In the genomic region with DNA sequence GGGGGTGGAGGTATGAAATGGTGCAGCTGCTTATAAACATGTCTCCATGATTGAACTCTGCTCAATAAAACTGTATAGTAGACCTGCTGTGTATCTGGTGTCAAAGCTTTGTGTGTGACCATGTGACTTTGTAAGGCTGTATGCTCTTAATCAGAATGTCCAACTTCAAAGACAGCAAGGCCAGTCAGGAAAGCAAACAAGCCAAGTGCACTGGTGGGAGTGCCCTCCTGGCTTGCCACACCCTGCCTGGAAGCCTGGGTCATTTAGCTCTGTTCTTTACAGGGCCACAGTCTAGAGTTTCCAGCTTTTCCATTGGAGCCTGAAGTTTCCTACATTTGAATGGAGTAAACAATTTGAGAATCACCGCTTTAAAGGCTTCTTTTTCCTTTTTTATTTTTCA, we compare ENCODE assay signal across 27 mouse cellular contexts.
"Had no signal": no experiment of that assay in that cellular context is flagged by ENCODE, and none has a peak within 500 bp of the region (broad histone marks: within the 10 kb centered on the region; RNA-seq: fewer than 3 reads in every experiment).

No protein-coding gene starts in this region.

- H3K9me3 ChIP-seq: heart, embryonic 10.5 days; heart, embryonic 12.5 days; hindbrain, embryonic 10.5 days; hindbrain, embryonic 12.5 days; kidney, embryonic 15.5 days; limb, embryonic 10.5 days; limb, embryonic 12.5 days; liver, embryonic 13.5 days had no signal

- H3K4me1 ChIP-seq: hindbrain, embryonic 10.5 days; kidney, embryonic 15.5 days; limb, embryonic 10.5 days; limb, embryonic 12.5 days; liver, embryonic 13.5 days had no signal

- DNase-seq: forebrain, postnatal 0 days; gastrocnemius, adult 2 months; gastrocnemius, postnatal 10 days; gastrocnemius, postnatal 25 days; heart, adult 18-20 months; heart, postnatal 10 days; heart, postnatal 4 days; kidney, adult 18-20 months; kidney, adult 9 months; kidney, postnatal 14 days; kidney, postnatal 36 days; layer of hippocampus, adult 9-11 months; layer of hippocampus, postnatal 36 days; liver; liver, embryonic 13.5 days had no signal

- H3K4me3 ChIP-seq: gastrocnemius, adult 2 months; heart, embryonic 10.5 days; heart, embryonic 12.5 days; hindbrain, embryonic 10.5 days; hindbrain, embryonic 12.5 days; kidney, embryonic 15.5 days; limb, embryonic 10.5 days; limb, embryonic 12.5 days; liver, embryonic 13.5 days had no signal

- H3K27me3 ChIP-seq: heart, embryonic 12.5 days; hindbrain, embryonic 12.5 days; kidney, embryonic 15.5 days; limb, embryonic 12.5 days; liver, embryonic 13.5 days had no signal

- H3K36me3 ChIP-seq: heart, embryonic 10.5 days; heart, embryonic 12.5 days; hindbrain, embryonic 10.5 days; hindbrain, embryonic 12.5 days; kidney, embryonic 15.5 days; limb, embryonic 10.5 days; limb, embryonic 12.5 days; liver, embryonic 13.5 days had no signal

- H3K4me2 ChIP-seq: heart, embryonic 12.5 days; hindbrain, embryonic 12.5 days; hindbrain, embryonic 14.5 days; kidney, embryonic 15.5 days; limb, embryonic 12.5 days; liver, embryonic 11.5 days; liver, embryonic 13.5 days had no signal

- ATAC-seq: forebrain, postnatal 0 days; hindbrain, embryonic 16.5 days; inflammation-experienced regulatory T-cells, adult 6 months had no signal

- H3K27ac ChIP-seq: gastrocnemius, adult 2 months; heart, embryonic 10.5 days; hindbrain, embryonic 10.5 days; hindbrain, embryonic 12.5 days; hindbrain, embryonic 14.5 days; kidney, embryonic 15.5 days; kidney, postnatal 0 days; limb, embryonic 10.5 days; limb, embryonic 12.5 days; liver, embryonic 13.5 days had no signal

- H3K9ac ChIP-seq: forebrain, postnatal 0 days; heart, embryonic 12.5 days; hindbrain, embryonic 12.5 days; hindbrain, embryonic 14.5 days; kidney, embryonic 15.5 days; limb, embryonic 12.5 days; liver, embryonic 13.5 days had no signal
